Mouse (Mus musculus) stomach, postnatal 0 days (tissue): ENCODE data around the gene Sema6d. TPM values are rescaled to one million over a fixed set of nuclear protein-coding genes. Genes with fewer than 3 reads are reported as not detected.

ENCODE experiments used
- ATAC-seq: fragments of 200-750 bp; cut with Nextera tagmentation; 2 replicates; pipeline ENCODE4 v1.8.0; 2017; ENCODE audit not compliant: low FRiP score, low TSS enrichment
- DNase-seq: peaks from one replicate; pipeline ENCODE4 v3.0.0-alpha.2; 2016; ENCODE audit warnings: low spot score
- H3K27ac ChIP-seq: fragments of 300-500 bp; sonication (generic); replicated peaks from 2 replicates; pipeline ENCODE4 v1.5.1; 2014; ENCODE audit warnings: mild to moderate bottlenecking, control low read depth
- H3K27me3 ChIP-seq: fragments of 300-500 bp; sonication (generic); 2 replicates; pipeline ENCODE4 v1.6.1; 2014; ENCODE audit warnings: low read length; ENCODE audit not compliant: control insufficient read depth, insufficient read depth
- H3K36me3 ChIP-seq: fragments of 300-500 bp; sonication (generic); 2 replicates; pipeline ENCODE4 v1.6.1; 2014; ENCODE audit warnings: low read length, mixed read lengths; ENCODE audit not compliant: control insufficient read depth, insufficient read depth
- H3K4me1 ChIP-seq: fragments of 300-500 bp; sonication (generic); replicated peaks from 2 replicates; pipeline ENCODE4 v1.6.1; 2014; ENCODE audit warnings: antibody characterized with exemption; ENCODE audit not compliant: control insufficient read depth, insufficient read depth
- H3K4me2 ChIP-seq: fragments of 300-500 bp; sonication (generic); replicated peaks from 2 replicates; pipeline ENCODE4 v1.6.1; 2014; ENCODE audit warnings: low read depth, mild to moderate bottlenecking, control low read depth, moderate library complexity
- H3K4me3 ChIP-seq: fragments of 300-500 bp; sonication (generic); 2 replicates; pipeline ENCODE4 v1.5.1; 2014; ENCODE audit warnings: low read depth, low read length, control low read depth
- H3K9ac ChIP-seq: fragments of 300-500 bp; sonication (generic); 2 replicates; pipeline ENCODE4 v1.6.1; 2014; ENCODE audit warnings: mild to moderate bottlenecking, low read length, control low read depth, mixed read lengths
- H3K9me3 ChIP-seq: fragments of 300-500 bp; sonication (generic); 2 replicates; pipeline ENCODE4 v1.6.1; 2016; ENCODE audit warnings: low read length; ENCODE audit not compliant: control insufficient read depth
- CTCF ChIP-seq: IDR thresholded peaks from 2 replicates; pipeline ENCODE4 v1.5.1; 2016; ENCODE audit warnings: antibody characterized with exemption, low read depth, mild to moderate bottlenecking, moderate library complexity
- EP300 ChIP-seq: optimal IDR thresholded peaks from 2 replicates; pipeline ENCODE3; 2016; ENCODE audit warnings: antibody characterized with exemption
- WGBS: fragments of 180-500 bp; shearing (Covaris S2); extraction: QIAGEN DNeasy Blood & Tissue Kit; methylation state at CpG from one replicate; pipeline ENCODE4 v1.1.7; 2014; 5-methylcytosine and 5-hydroxymethylcytosine counted together
- polyA plus RNA-seq: library from polyadenylated mRNA; unstranded; fragments of >200 nt; fragmentation: Nextera tagmentation; extraction: Ambion mirVana; gene quantifications from 2 replicates; pipeline ENCODE4 v1.2.1, GENCODE M21; 2015

The Sema6d gene
- polyA plus RNA-seq, 1 experiment from 2014 or later = 2.1 TPM

GRCm38 (mm10) chr2:124399611-124400010 lies 309.8 kb downstream of the Sema6d start:
- H3K36me3 ChIP-seq = no peaks in the 10 kb centered on the region
- H3K4me3 ChIP-seq = no peak overlapping the region
- H3K27ac ChIP-seq = no peak overlapping the region
- H3K9ac ChIP-seq = no peak overlapping the region
- TF ChIP-seq CTCF (no peak), EP300 (no peak)
- no peaks in the 10 kb centered on the region for H3K27me3 ChIP-seq
- DNase-seq (no peak), ATAC-seq (no peak)
- no peak overlapping the region for H3K4me2 ChIP-seq
- H3K9me3 ChIP-seq = no peaks in the 10 kb centered on the region
- H3K4me1 ChIP-seq = no peaks in the 10 kb centered on the region
- 81% methylated on average over 2 of the region's 2 CpGs for WGBS

- H3K9ac ChIP-seq = no peak overlapping the region
- WGBS = 64% methylated on average over 6 of the region's 6 CpGs
- DNase-seq = no peak
- no peak overlapping the region for H3K4me3 ChIP-seq
- H3K27ac ChIP-seq = no peak overlapping the region
- no peaks in the 10 kb centered on the region for H3K9me3 ChIP-seq
- no peaks in the 10 kb centered on the region for H3K4me1 ChIP-seq
- no peak for ATAC-seq
- TF ChIP-seq CTCF = no peak
- TF ChIP-seq EP300 = no peak
- H3K4me2 ChIP-seq = no peak overlapping the region
- H3K36me3 ChIP-seq = no peaks in the 10 kb centered on the region
- H3K27me3 ChIP-seq = no peaks in the 10 kb centered on the region
Measured at GRCm38 (mm10) chr2:124401727-124402380, 312.1 kb downstream of the Sema6d start.

GRCm38 (mm10) chr2:124403571-124403970 lies 313.8 kb downstream of the Sema6d start:
- no peak for ATAC-seq
- no peaks in the 10 kb centered on the region for H3K27me3 ChIP-seq
- no peaks in the 10 kb centered on the region for H3K4me1 ChIP-seq
- DNase-seq = no peak
- TF ChIP-seq CTCF (no peak), EP300 (no peak)
- no peak overlapping the region for H3K4me3 ChIP-seq
- no peak overlapping the region for H3K4me2 ChIP-seq
- no peak overlapping the region for H3K27ac ChIP-seq
- no peak overlapping the region for H3K9ac ChIP-seq
- H3K36me3 ChIP-seq = no peaks in the 10 kb centered on the region
- H3K9me3 ChIP-seq = no peaks in the 10 kb centered on the region
- 76% methylated on average over 8 of the region's 8 CpGs for WGBS

GRCm38 (mm10) chr2:124403981-124404380 lies 314.2 kb downstream of the Sema6d start:
- WGBS = 55% methylated on average over 6 of the region's 6 CpGs
- TF ChIP-seq CTCF (no peak), EP300 (no peak)
- Histone ChIP-seq H3K4me2 (no peak overlapping the region), H3K4me1 (no peaks in the 10 kb centered on the region), H3K27me3 (no peaks in the 10 kb centered on the region), H3K27ac (no peak overlapping the region), H3K4me3 (no peak overlapping the region), H3K36me3 (no peaks in the 10 kb centered on the region), H3K9ac (no peak overlapping the region), H3K9me3 (no peaks in the 10 kb centered on the region)
- ATAC-seq (no peak), DNase-seq (no peak)

GRCm38 (mm10) chr2:124404631-124405562 lies 315.1 kb downstream of the Sema6d start:
- H3K4me3 ChIP-seq = no peak overlapping the region
- no peaks in the 10 kb centered on the region for H3K4me1 ChIP-seq
- H3K4me2 ChIP-seq = no peak overlapping the region
- TF ChIP-seq CTCF (no peak), EP300 (no peak)
- H3K9ac ChIP-seq = no peak overlapping the region
- H3K27me3 ChIP-seq = no peaks in the 10 kb centered on the region
- 79% methylated on average over 6 of the region's 6 CpGs for WGBS
- no peak overlapping the region for H3K27ac ChIP-seq
- DNase-seq = no peak
- H3K36me3 ChIP-seq = no peaks in the 10 kb centered on the region
- ATAC-seq = no peak
- H3K9me3 ChIP-seq = no peaks in the 10 kb centered on the region

- no peak overlapping the region for H3K4me2 ChIP-seq
- H3K36me3 ChIP-seq = no peaks in the 10 kb centered on the region
- no peaks in the 10 kb centered on the region for H3K27me3 ChIP-seq
- no peaks in the 10 kb centered on the region for H3K9me3 ChIP-seq
- TF ChIP-seq EP300 (no peak), CTCF (no peak)
- no peak overlapping the region for H3K4me3 ChIP-seq
- H3K9ac ChIP-seq = no peak overlapping the region
- no peak for DNase-seq
- H3K4me1 ChIP-seq = no peaks in the 10 kb centered on the region
- 79% methylated on average over 1 of the region's 1 CpGs for WGBS
- no peak for ATAC-seq
- H3K27ac ChIP-seq = no peak overlapping the region
Measured at GRCm38 (mm10) chr2:124408956-124409355, 319.2 kb downstream of the Sema6d start.
